Mouse (Mus musculus) heart, adult 8-10 months (tissue): Measurements from ENCODE around the gene Btbd7. TPM values are rescaled to one million over a fixed set of nuclear protein-coding genes. Genes with fewer than 3 reads are reported as not detected.

ENCODE experiments used
- DNase-seq: peaks from one replicate; pipeline ENCODE4 v3.0.0; 2022; ENCODE audit warnings: low spot score
- total RNA-seq, 4 experiments: library from RNA; stranded (reverse); gene quantifications; 2 replicates each; pipeline ENCODE4 v1.2.4; 2022

Btbd7 gene
- total RNA-seq, 4 experiments from 2014 or later = 22.8 to 27.1 (median 26.1) TPM

- DNase-seq = no peak
Measured at GRCm38 (mm10) chr12:102730798-102731619, 147.3 kb downstream of the Btbd7 start.

Other genes with a start within 250 kb of the Btbd7 start
- gene Itpk1, start 173.5 kb downstream of the Btbd7 start, total RNA-seq = 1 to 10 TPM; 6.9 to 8.0 (median 7.6) TPM
- gene Moap1, start 134.8 kb downstream of the Btbd7 start, total RNA-seq = 1 to 10 TPM; 5.9 to 7.3 (median 6.6) TPM
- gene Tmem251, start 134.7 kb downstream of the Btbd7 start, total RNA-seq = 1 to 10 TPM; 3.5 to 4.7 (median 4.4) TPM
- not detected for gene Gm28051, start 120.7 kb downstream of the Btbd7 start, total RNA-seq
- gene Gon7, start 120.7 kb downstream of the Btbd7 start, total RNA-seq = 10 to 100 TPM in 3 of 4 experiments, 1 to 10 TPM in 1; 9.4 to 14.2 (median 10.9) TPM
- gene Ubr7, start 120.5 kb downstream of the Btbd7 start, total RNA-seq = 10 to 100 TPM; 23.1 to 24.9 (median 24.7) TPM
- 1 to 10 TPM; 3.6 to 4.5 (median 3.8) TPM for gene Gm20604, start 119.8 kb downstream of the Btbd7 start, total RNA-seq
- gene Cox8c, start 20.8 kb upstream of the Btbd7 start, total RNA-seq = not detected
- under 1 TPM in 2 of 4 experiments, not detected in 2; 0.06 to 0.08 TPM for gene Unc79, start 70.4 kb upstream of the Btbd7 start, total RNA-seq